Mouse (Mus musculus) mouse embryonic stem cell (cell line): ENCODE data around the gene Olfr305.
"Not testable (repeated sequence)": the region's sequence is repeated elsewhere in the genome, so short reads cannot be mapped to it uniquely, and the experiment has no call there.

Experiments used
- in situ Hi-C, 2 experiments: fragments of 300-500 bp; cut with MboI; formaldehyde crosslinking; loops; 1 replicate in 1 of 2; 3 replicates in 1 of 2; pipeline ENCODE4 v1.14.3; 2019 to 2020; ENCODE audit warnings: low sequenced_read_pairs in 2 of 2, low pct_unique_long_range_greater_than_20kb in 1 of 2, mixed read lengths in 1 of 2; ENCODE audit not compliant: unreplicated experiment in 1 of 2

Olfr305 gene

GRCm38 (mm10) chr7:86366828-86367227 lies at the start of gene Olfr305:
Olfr305 (minus strand) TSS chr7:86366928.
- in situ Hi-C loops = no loop called here

GRCm38 (mm10) chr7:86403546-86403945 lies 36.8 kb upstream of the Olfr305 start, which contains the start of gene Olfr301:
Olfr301 (plus strand) TSS chr7:86403846.
- in situ Hi-C loops = no loop called here

GRCm38 (mm10) chr7:86397689-86398088 lies 31.0 kb upstream of the Olfr305 start, which contains the start of gene Olfr303:
Olfr303 (minus strand) TSS chr7:86397789.
- in situ Hi-C loops = no loop called here

- in situ Hi-C loops = no loop called here
These were observed 19.8 kb upstream of the Olfr305 start, which contains the start of gene Olfr304 for GRCm38 (mm10) chr7:86386558-86386957. Olfr304 (minus strand) TSS chr7:86386658.

GRCm38 (mm10) chr7:86385769-86386168 lies 19.0 kb upstream of the Olfr305 start:
- in situ Hi-C loops = no loop called here

- in situ Hi-C loops = not testable (repeated sequence)
These were observed 20.4 kb downstream of the Olfr305 start for GRCm38 (mm10) chr7:86346296-86346695.

GRCm38 (mm10) chr7:86344253-86344652 lies 22.5 kb downstream of the Olfr305 start:
- in situ Hi-C loops = no loop called here

- in situ Hi-C loops = no loop called here
These were observed 23.7 kb downstream of the Olfr305 start for GRCm38 (mm10) chr7:86342881-86343565.

- in situ Hi-C loops = no loop called here
These were observed 29.2 kb downstream of the Olfr305 start, which contains the start of gene Olfr307 for GRCm38 (mm10) chr7:86337486-86337885. Olfr307 (minus strand) TSS chr7:86337586.

- in situ Hi-C loops = no loop called here
These were observed 41.2 kb downstream of the Olfr305 start, which contains the start of gene Olfr308 for GRCm38 (mm10) chr7:86325530-86325929. Olfr308 (minus strand) TSS chr7:86325630.

- in situ Hi-C loops = no loop called here
These were observed 45.4 kb downstream of the Olfr305 start for GRCm38 (mm10) chr7:86321323-86321722.

GRCm38 (mm10) chr7:86313608-86314007 lies 53.1 kb downstream of the Olfr305 start, which contains the start of gene Olfr309:
Olfr309 (minus strand) TSS chr7:86313708.
- in situ Hi-C loops = no loop called here
